Mouse (Mus musculus): ENCODE measurements around the gene Phactr4. TPM values are rescaled to one million over a fixed set of nuclear protein-coding genes. Genes with fewer than 3 reads are reported as not detected.

Phactr4 gene
- 17.4 and 17.6 TPM in 2 replicates for polyA plus RNA-seq (2015; fragmentation: Nextera tagmentation; extraction: Ambion mirVana)

DNA sequence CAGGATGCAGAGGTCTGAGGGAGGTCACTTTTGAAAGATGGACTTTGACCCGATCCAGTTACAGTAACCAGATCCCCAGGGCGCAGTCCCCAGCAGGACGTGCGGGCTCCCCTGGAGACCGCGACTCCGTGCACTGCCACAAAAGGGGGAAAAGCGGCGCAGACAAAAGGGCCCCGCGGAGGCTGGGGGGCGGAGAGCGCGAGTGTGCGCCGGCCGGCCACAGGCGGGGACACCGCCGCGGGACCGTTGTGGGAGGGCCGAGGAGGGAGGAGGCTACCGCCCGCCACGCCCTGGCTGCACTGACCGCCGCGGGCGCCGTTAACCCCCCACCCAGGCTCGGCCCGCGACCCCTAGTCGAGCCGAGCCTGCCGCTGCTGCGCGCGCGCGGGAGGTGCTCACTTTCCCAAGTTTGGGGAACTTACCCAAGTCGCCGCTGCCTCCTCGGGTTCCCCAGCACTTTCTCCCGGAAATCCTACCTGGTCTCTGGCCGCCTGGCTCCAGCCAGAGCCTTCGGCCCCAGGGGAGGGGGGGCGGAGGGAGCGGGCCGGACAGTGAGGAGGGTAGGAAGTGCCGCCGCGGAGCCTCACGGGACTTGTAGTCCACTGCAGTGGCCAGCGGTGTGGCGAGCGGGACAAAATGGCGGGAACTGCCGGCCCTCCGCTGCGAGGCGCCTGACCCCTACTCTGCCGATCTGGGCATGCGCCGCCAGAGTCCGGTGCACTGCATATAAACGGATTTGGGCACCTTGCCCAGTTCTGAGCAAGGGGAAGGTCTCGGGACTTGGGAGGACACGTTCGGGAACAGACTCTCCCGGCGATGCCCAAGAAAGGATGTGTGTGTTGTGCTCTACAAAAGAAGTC lies at the start of gene Phactr4:
Gene Phactr4 (minus strand): TSS at position 567 of the 860 bp plus-strand sequence.
- no peaks in the 10 kb centered on the region for H3K36me3 ChIP-seq
- H3K27me3 ChIP-seq (replicated peaks), result no peaks in the 10 kb centered on the region
- under 1% methylated on average over 71 of the region's 73 CpGs for WGBS
- no peaks in the 10 kb centered on the region for H3K9me3 ChIP-seq
- H3K4me2 ChIP-seq (replicated peaks), result peak within 1 kb of the TSS; percentile 59
- peak within 1 kb of the TSS; percentile 70 for H3K4me3 ChIP-seq (replicated peaks)
- H3K4me1 ChIP-seq (replicated peaks), result peaks cover 10% of the 10 kb centered on the region; the same call in 1 of the 2 replicates
- peak within 1 kb of the TSS; percentile 98 for H3K27ac ChIP-seq
- peak within 1 kb of the TSS; percentile 80 for H3K9ac ChIP-seq
- ATAC-seq, result peak; percentile 98

- Histone ChIP-seq H3K27ac (peak overlapping the region; percentile 73), H3K4me1 (replicated peaks) (no peaks in the 10 kb centered on the region; the same call in 1 of the 2 replicates), H3K9me3 (no peaks in the 10 kb centered on the region), H3K27me3 (replicated peaks) (no peaks in the 10 kb centered on the region), H3K4me3 (replicated peaks) (no peak overlapping the region), H3K4me2 (replicated peaks) (peak overlapping the region; percentile 25), H3K36me3 (no peaks in the 10 kb centered on the region), H3K9ac (no peak overlapping the region)
- ATAC-seq, result peak; percentile 86
- WGBS, result 2% methylated on average over 3 of the region's 3 CpGs
These were observed 47.6 kb upstream of the Phactr4 start for GRCm38 (mm10) chr4:132469873-132470272.

GRCm38 (mm10) chr4:132464255-132464613 lies 41.9 kb upstream of the Phactr4 start:
- Histone ChIP-seq H3K27ac (no peak overlapping the region), H3K9me3 (no peaks in the 10 kb centered on the region), H3K4me1 (replicated peaks) (peaks cover 10% of the 10 kb centered on the region), H3K36me3 (peaks cover 7% of the 10 kb centered on the region), H3K4me2 (replicated peaks) (peak overlapping the region; percentile 79), H3K9ac (no peak overlapping the region), H3K27me3 (replicated peaks) (no peaks in the 10 kb centered on the region), H3K4me3 (replicated peaks) (peak overlapping the region; percentile 60)
- WGBS, result 1% methylated on average over 5 of the region's 5 CpGs
- ATAC-seq, result peak; percentile 15; the same call in 1 of the 2 replicates

GRCm38 (mm10) chr4:132463430-132464254 lies 41.4 kb upstream of the Phactr4 start, which contains the start of gene Med18:
Gene Med18, minus strand, starts transcription at chr4:132463921.
- peak; percentile 92 for ATAC-seq
- H3K27me3 ChIP-seq (replicated peaks), result no peaks in the 10 kb centered on the region

GRCm38 (mm10) chr4:132462836-132463235 lies 40.5 kb upstream of the Phactr4 start:
- ATAC-seq, result no peak
- no peak overlapping the region for H3K27ac ChIP-seq
- H3K36me3 ChIP-seq, result peaks cover 14% of the 10 kb centered on the region
- H3K27me3 ChIP-seq (replicated peaks), result no peaks in the 10 kb centered on the region
- H3K4me2 ChIP-seq (replicated peaks), result peak overlapping the region; percentile 79
- 8% methylated on average over 11 of the region's 11 CpGs for WGBS
- peak overlapping the region; percentile 60 for H3K4me3 ChIP-seq (replicated peaks)
- H3K9ac ChIP-seq, result peak overlapping the region; percentile 67
- peaks cover 10% of the 10 kb centered on the region for H3K4me1 ChIP-seq (replicated peaks)
- no peaks in the 10 kb centered on the region for H3K9me3 ChIP-seq

More at GRCm38 (mm10) chr4:132463430-132464254, 41.4 kb upstream of the Phactr4 start, which contains the start of gene Med18:
- Histone ChIP-seq H3K4me3 (replicated peaks) (peak within 1 kb of the TSS; percentile 60), H3K27ac (peak within 1 kb of the TSS; percentile 24; the same call in 1 of the 2 replicates), H3K4me2 (replicated peaks) (peak within 1 kb of the TSS; percentile 79), H3K9ac (peak within 1 kb of the TSS; percentile 67), H3K9me3 (no peaks in the 10 kb centered on the region), H3K36me3 (peaks cover 9% of the 10 kb centered on the region), H3K4me1 (replicated peaks) (peaks cover 10% of the 10 kb centered on the region)
- WGBS, result under 1% methylated on average over 44 of the region's 44 CpGs

DNA sequence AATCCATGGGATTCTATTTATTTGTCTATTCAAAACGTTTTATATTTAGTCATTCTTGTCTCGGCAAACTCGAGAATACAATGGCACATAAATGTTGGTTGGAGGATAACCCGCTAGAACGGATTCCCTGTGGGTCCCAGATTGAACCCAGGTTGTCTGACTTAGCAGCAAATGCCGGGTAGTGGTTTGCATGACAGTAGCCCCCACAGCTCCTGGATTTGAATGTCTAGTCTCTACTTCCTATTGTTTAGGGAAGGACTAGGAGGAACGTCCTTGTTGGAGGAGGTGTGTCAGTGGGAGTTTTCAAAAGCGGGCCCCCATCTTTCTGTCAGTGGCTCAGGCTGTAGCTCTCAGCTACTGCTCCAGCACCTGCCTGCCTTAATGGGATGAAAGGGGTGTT lies 37.9 kb upstream of the Phactr4 start:
- H3K4me2 ChIP-seq (replicated peaks), result no peak overlapping the region
- no peaks in the 10 kb centered on the region for H3K27me3 ChIP-seq (replicated peaks)
- H3K9me3 ChIP-seq, result no peaks in the 10 kb centered on the region
- H3K9ac ChIP-seq, result no peak overlapping the region
- no peak overlapping the region for H3K27ac ChIP-seq
- 88% methylated on average over 8 of the region's 8 CpGs for WGBS
- ATAC-seq, result no peak
- peaks cover 10% of the 10 kb centered on the region for H3K4me1 ChIP-seq (replicated peaks)
- H3K36me3 ChIP-seq, result peaks cover 21% of the 10 kb centered on the region
- no peak overlapping the region for H3K4me3 ChIP-seq (replicated peaks)

DNA sequence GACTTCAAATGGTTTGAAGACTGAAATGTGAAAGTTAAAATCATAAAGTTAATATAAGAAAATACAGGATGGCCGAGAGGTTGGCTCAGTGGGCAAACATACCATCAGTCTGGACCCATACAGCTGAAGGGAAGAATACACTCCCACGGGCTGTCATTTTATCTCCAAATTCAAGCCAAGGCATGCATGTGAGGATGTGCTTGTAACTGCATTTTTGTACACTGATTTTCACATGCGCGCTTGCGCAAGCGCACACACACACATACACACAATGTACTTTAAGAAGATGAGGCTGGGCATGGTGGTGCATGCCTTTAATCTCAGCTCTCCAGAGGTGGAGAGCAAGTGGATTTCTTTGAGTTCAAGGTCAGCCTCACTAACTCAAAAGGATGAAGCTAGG lies 33.3 kb upstream of the Phactr4 start:
- ATAC-seq, result peak; percentile 45; the same call in 1 of the 2 replicates
- 82% methylated on average over 6 of the region's 6 CpGs for WGBS
- no peak overlapping the region for H3K27ac ChIP-seq

DNA sequence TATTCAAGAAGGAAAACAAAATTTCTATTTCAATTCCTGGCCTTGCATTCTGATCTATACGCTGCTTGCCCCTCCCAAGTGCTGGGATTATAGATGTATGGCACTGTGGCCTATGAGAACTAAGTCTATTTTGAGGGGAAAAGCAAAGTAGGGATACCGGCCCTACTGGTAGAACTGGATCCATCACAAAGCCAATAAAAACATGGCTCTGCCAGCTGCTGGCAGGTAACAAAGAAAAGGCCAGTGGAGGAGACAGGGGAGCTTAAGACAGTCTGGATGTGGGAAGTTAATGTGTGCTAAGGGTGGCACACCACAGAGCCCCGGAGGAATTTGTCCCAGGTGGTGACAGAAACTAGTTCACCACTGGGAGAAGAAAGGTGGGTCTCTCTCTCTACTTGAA lies 32.9 kb upstream of the Phactr4 start:
- Histone ChIP-seq H3K27me3 (replicated peaks) (no peaks in the 10 kb centered on the region), H3K36me3 (peaks cover 21% of the 10 kb centered on the region), H3K9me3 (no peaks in the 10 kb centered on the region), H3K9ac (no peak overlapping the region), H3K4me3 (replicated peaks) (no peak overlapping the region), H3K27ac (no peak overlapping the region), H3K4me1 (replicated peaks) (no peaks in the 10 kb centered on the region), H3K4me2 (replicated peaks) (no peak overlapping the region)
- ATAC-seq, result peak; percentile 85
- 64% methylated on average over 3 of the region's 3 CpGs for WGBS

More for the DNA sequence above, 33.3 kb upstream of the Phactr4 start:
- Histone ChIP-seq H3K36me3 (peaks cover 21% of the 10 kb centered on the region), H3K4me2 (replicated peaks) (no peak overlapping the region), H3K9ac (no peak overlapping the region), H3K4me3 (replicated peaks) (no peak overlapping the region), H3K27me3 (replicated peaks) (no peaks in the 10 kb centered on the region), H3K9me3 (no peaks in the 10 kb centered on the region), H3K4me1 (replicated peaks) (no peaks in the 10 kb centered on the region)

GRCm38 (mm10) chr4:132454216-132454615 lies 31.9 kb upstream of the Phactr4 start:
- Histone ChIP-seq H3K4me1 (replicated peaks) (no peaks in the 10 kb centered on the region), H3K4me2 (replicated peaks) (no peak overlapping the region), H3K27me3 (replicated peaks) (no peaks in the 10 kb centered on the region), H3K27ac (no peak overlapping the region), H3K9ac (no peak overlapping the region), H3K36me3 (peaks cover 14% of the 10 kb centered on the region), H3K4me3 (replicated peaks) (no peak overlapping the region), H3K9me3 (no peaks in the 10 kb centered on the region)
- WGBS, result 82% methylated on average over 6 of the region's 6 CpGs
- ATAC-seq, result no peak

DNA sequence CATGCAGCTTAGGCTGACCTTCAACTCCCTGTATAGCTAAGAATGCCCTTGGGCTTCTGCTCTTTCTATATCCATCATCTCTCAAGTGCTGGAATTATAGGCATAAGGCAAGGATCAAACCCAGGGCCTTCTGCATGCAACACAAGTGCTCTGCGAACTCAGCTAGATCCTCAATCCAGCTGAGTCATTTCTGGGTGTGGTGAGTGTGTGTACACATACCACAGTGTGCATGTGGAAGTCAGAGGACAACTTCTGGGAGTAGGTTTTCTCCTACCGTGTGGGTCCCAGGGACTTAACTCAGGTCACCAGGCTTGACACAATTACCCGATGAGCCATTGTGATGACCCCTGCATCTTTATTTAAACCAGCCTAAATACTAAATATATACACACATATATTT lies 27.5 kb upstream of the Phactr4 start:
- Histone ChIP-seq H3K9me3 (no peaks in the 10 kb centered on the region), H3K9ac (no peak overlapping the region), H3K27me3 (replicated peaks) (no peaks in the 10 kb centered on the region), H3K36me3 (no peaks in the 10 kb centered on the region), H3K4me3 (replicated peaks) (no peak overlapping the region), H3K4me2 (replicated peaks) (no peak overlapping the region), H3K27ac (no peak overlapping the region), H3K4me1 (replicated peaks) (no peaks in the 10 kb centered on the region)
- ATAC-seq, result no peak
- WGBS, result 74% methylated on average over 3 of the region's 3 CpGs

DNA sequence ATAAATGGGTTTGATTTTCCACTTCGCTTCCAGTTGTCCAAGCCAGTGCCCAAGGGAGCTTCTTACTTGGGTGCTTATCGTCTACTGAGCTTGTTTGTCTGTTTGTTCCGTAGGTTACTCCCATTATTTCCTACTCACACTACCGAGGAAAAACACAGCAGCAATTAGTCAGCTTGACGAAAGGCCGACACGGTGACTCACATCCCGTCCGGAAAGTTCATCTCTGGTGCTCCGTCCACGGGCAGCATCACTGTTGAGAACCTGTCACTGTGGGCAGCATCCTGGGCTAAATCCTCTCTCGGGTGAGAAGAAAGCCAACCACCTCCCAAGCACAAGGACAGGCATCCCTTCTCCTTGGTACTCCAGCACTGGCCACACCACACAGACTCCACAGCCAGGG lies 23.8 kb upstream of the Phactr4 start:
- no peak for ATAC-seq
- Histone ChIP-seq H3K4me3 (replicated peaks) (no peak overlapping the region), H3K27me3 (replicated peaks) (no peaks in the 10 kb centered on the region), H3K4me2 (replicated peaks) (no peak overlapping the region), H3K4me1 (replicated peaks) (no peaks in the 10 kb centered on the region), H3K9me3 (no peaks in the 10 kb centered on the region), H3K9ac (no peak overlapping the region), H3K27ac (no peak overlapping the region), H3K36me3 (no peaks in the 10 kb centered on the region)
- WGBS, result 81% methylated on average over 12 of the region's 12 CpGs

GRCm38 (mm10) chr4:132444516-132444915 lies 22.2 kb upstream of the Phactr4 start:
- ATAC-seq, result no peak
- Histone ChIP-seq H3K4me1 (replicated peaks) (no peaks in the 10 kb centered on the region), H3K27ac (no peak overlapping the region), H3K4me3 (replicated peaks) (no peak overlapping the region), H3K4me2 (replicated peaks) (no peak overlapping the region), H3K27me3 (replicated peaks) (no peaks in the 10 kb centered on the region), H3K9ac (no peak overlapping the region), H3K36me3 (no peaks in the 10 kb centered on the region), H3K9me3 (no peaks in the 10 kb centered on the region)
- WGBS, result 82% methylated on average over 8 of the region's 8 CpGs

All from intestine, embryonic 15.5 days (tissue).